Mouse (Mus musculus): ENCODE data around the gene Bin2. TPM values are rescaled to one million over a fixed set of nuclear protein-coding genes. Genes with fewer than 3 reads are reported as not detected.
A peak's percentile ranks its signal among the peaks of the same experiment; 100 is the strongest.

Bin2 gene
- 1 to 10 TPM; 5.6 to 6.2 TPM for total RNA-seq (2021)
- long read RNA-seq, experiment 1, partial matches to known transcripts: 1 of 4 reads
- long read RNA-seq, experiment 1, other reads (novel, unspliced or antisense): 0 of 4 reads
- long read RNA-seq, experiment 2, transcript Bin2-207 (11 exons, 2,036 nt): major isoform, 6 of 8 reads
- long read RNA-seq, experiment 2, partial matches to known transcripts: 0 of 8 reads
- long read RNA-seq, experiment 2, other reads (novel, unspliced or antisense): 2 of 8 reads

GRCm38 (mm10) chr15:100669337-100669736 lies at the start of gene Bin2:
Bin2 (minus strand) TSS chr15:100669553.
- DNase-seq (ENCODE audit: low spot score in 2 of 2): peak in 1 of 2 experiments; percentile 35
- intact Hi-C loops (cut with DNase I): no loop called here

- no peak for DNase-seq (ENCODE audit: low spot score in 2 of 2)
Observed at GRCm38 (mm10) chr15:100718572-100718971, 49.2 kb upstream of the Bin2 start.

GRCm38 (mm10) chr15:100717933-100718332 lies 48.6 kb upstream of the Bin2 start:
- intact Hi-C loops (cut with DNase I): no loop called here
- DNase-seq (ENCODE audit: low spot score in 2 of 2): no peak

More at GRCm38 (mm10) chr15:100718572-100718971, 49.2 kb upstream of the Bin2 start:
- intact Hi-C loops (cut with DNase I): no loop called here

- no peak for DNase-seq (ENCODE audit: low spot score in 2 of 2)
- intact Hi-C loops (cut with DNase I): no loop called here
Observed at GRCm38 (mm10) chr15:100715399-100715993, 46.1 kb upstream of the Bin2 start.

GRCm38 (mm10) chr15:100714470-100714869 lies 45.1 kb upstream of the Bin2 start:
- intact Hi-C loops (cut with DNase I): no loop called here

GRCm38 (mm10) chr15:100710838-100711237 lies 41.5 kb upstream of the Bin2 start:
- intact Hi-C loops (cut with DNase I): no loop called here
- DNase-seq (ENCODE audit: low spot score in 2 of 2): no peak

More at GRCm38 (mm10) chr15:100714470-100714869, 45.1 kb upstream of the Bin2 start:
- no peak for DNase-seq (ENCODE audit: low spot score in 2 of 2)

- no peak for DNase-seq (ENCODE audit: low spot score in 2 of 2)
- intact Hi-C loops (cut with DNase I): no loop called here
Observed at GRCm38 (mm10) chr15:100708433-100709078, 39.2 kb upstream of the Bin2 start.

- intact Hi-C loops (cut with DNase I): no loop called here
- no peak for DNase-seq (ENCODE audit: low spot score in 2 of 2)
Observed at GRCm38 (mm10) chr15:100706226-100706625, 36.9 kb upstream of the Bin2 start.

GRCm38 (mm10) chr15:100705376-100705775 lies 36.0 kb upstream of the Bin2 start:
- intact Hi-C loops (cut with DNase I): no loop called here
- DNase-seq (ENCODE audit: low spot score in 2 of 2): no peak

- no peak for DNase-seq (ENCODE audit: low spot score in 2 of 2)
- intact Hi-C loops (cut with DNase I): no loop called here
Observed at GRCm38 (mm10) chr15:100703913-100704312, 34.6 kb upstream of the Bin2 start.

- no peak for DNase-seq (ENCODE audit: low spot score in 2 of 2)
- intact Hi-C loops (cut with DNase I): no loop called here
Observed at GRCm38 (mm10) chr15:100701856-100702255, 32.5 kb upstream of the Bin2 start.

- no peak for DNase-seq (ENCODE audit: low spot score in 2 of 2)
Observed at GRCm38 (mm10) chr15:100701108-100701507, 31.8 kb upstream of the Bin2 start.

GRCm38 (mm10) chr15:100700424-100700823 lies 31.1 kb upstream of the Bin2 start:
- no peak for DNase-seq (ENCODE audit: low spot score in 2 of 2)
- intact Hi-C loops (cut with DNase I): no loop called here

More at GRCm38 (mm10) chr15:100701108-100701507, 31.8 kb upstream of the Bin2 start:
- intact Hi-C loops (cut with DNase I): no loop called here

- intact Hi-C loops (cut with DNase I): no loop called here
Observed at GRCm38 (mm10) chr15:100699386-100699785, 30.0 kb upstream of the Bin2 start.

GRCm38 (mm10) chr15:100698078-100698477 lies 28.7 kb upstream of the Bin2 start:
- intact Hi-C loops (cut with DNase I): no loop called here
- DNase-seq (ENCODE audit: low spot score in 2 of 2): no peak

More at GRCm38 (mm10) chr15:100699386-100699785, 30.0 kb upstream of the Bin2 start:
- DNase-seq (ENCODE audit: low spot score in 2 of 2): no peak

GRCm38 (mm10) chr15:100694406-100694805 lies 25.1 kb upstream of the Bin2 start:
- DNase-seq (ENCODE audit: low spot score in 2 of 2): no peak
- intact Hi-C loops (cut with DNase I): no loop called here

- DNase-seq (ENCODE audit: low spot score in 2 of 2): no peak
- intact Hi-C loops (cut with DNase I): no loop called here
Observed at GRCm38 (mm10) chr15:100691990-100692389, 22.6 kb upstream of the Bin2 start.

- DNase-seq (ENCODE audit: low spot score in 2 of 2): no peak
- intact Hi-C loops (cut with DNase I): loop anchor here (10.0 kb wide), 2 partner anchors 133 to 213 kb away; partner anchors contain the start of gene Tfcp2
Observed at GRCm38 (mm10) chr15:100687430-100687971, 18.1 kb upstream of the Bin2 start, which contains the start of gene Cela1. Cela1 (minus strand) TSS chr15:100687921.

GRCm38 (mm10) chr15:100686989-100687388 lies 17.6 kb upstream of the Bin2 start:
- DNase-seq (ENCODE audit: low spot score in 2 of 2): peak in 1 of 2 experiments; percentile 34
- intact Hi-C loops (cut with DNase I): loop anchor here (10.0 kb wide), 2 partner anchors 132 to 212 kb away; partner anchors contain the start of gene Tfcp2

- DNase-seq (ENCODE audit: low spot score in 2 of 2): no peak
- intact Hi-C loops (cut with DNase I): loop anchor here (10.0 kb wide), 2 partner anchors 132 to 212 kb away; partner anchors contain the start of gene Tfcp2
Observed at GRCm38 (mm10) chr15:100686434-100686833, 17.1 kb upstream of the Bin2 start.

Measured in left cerebral cortex, postnatal 14 days (tissue).